Mouse (Mus musculus): Measurements from ENCODE around the gene Fam213b. TPM values are rescaled to one million over a fixed set of nuclear protein-coding genes. Genes with fewer than 3 reads are reported as not detected.

Gene Fam213b
- polyA plus RNA-seq, 1 experiment from 2014 or later, result 64.5 TPM

DNA sequence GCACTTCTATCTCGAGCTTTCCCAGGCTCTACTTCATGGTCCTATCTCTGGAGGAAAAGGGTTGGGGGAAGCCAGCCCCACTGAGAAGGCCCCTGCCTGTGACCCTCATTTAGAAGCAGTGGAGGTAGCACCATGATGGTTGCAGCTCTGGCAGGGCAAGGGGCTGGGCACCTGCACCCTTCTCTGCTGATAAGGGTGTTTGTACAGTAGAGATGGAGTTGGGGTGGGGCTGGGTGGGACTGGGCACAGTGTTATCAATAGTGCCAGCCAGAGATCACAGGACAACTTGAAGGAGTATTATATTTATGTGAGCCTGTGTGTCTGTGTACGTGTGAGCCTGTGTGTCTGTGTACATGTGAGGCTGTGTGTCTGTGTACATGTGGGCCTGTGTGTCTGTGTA, 12.7 kb upstream of the Fam213b start:
- Histone ChIP-seq H3K9ac (ENCODE audit: low read depth, low read length) (no peak overlapping the region), H3K4me3 (ENCODE audit: low read depth, low read length) (no peak overlapping the region), H3K4me2 (ENCODE audit: low read length) (no peak overlapping the region), H3K9me3 (replicated peaks; ENCODE audit: control insufficient read depth, low read length, poor library complexity, severe bottlenecking) (no peaks in the 10 kb centered on the region), H3K36me3 (ENCODE audit: control insufficient read depth, insufficient read depth, low read length) (no peaks in the 10 kb centered on the region), H3K27me3 (ENCODE audit: control insufficient read depth, insufficient read depth, low read depth, low read length) (no peaks in the 10 kb centered on the region), H3K4me1 (ENCODE audit: control insufficient read depth, insufficient read depth, low read length) (no peaks in the 10 kb centered on the region), H3K27ac (ENCODE audit: low read length) (no peak overlapping the region)
- no peak for ATAC-seq
- 79% methylated on average over 2 of the region's 2 CpGs for WGBS

DNA sequence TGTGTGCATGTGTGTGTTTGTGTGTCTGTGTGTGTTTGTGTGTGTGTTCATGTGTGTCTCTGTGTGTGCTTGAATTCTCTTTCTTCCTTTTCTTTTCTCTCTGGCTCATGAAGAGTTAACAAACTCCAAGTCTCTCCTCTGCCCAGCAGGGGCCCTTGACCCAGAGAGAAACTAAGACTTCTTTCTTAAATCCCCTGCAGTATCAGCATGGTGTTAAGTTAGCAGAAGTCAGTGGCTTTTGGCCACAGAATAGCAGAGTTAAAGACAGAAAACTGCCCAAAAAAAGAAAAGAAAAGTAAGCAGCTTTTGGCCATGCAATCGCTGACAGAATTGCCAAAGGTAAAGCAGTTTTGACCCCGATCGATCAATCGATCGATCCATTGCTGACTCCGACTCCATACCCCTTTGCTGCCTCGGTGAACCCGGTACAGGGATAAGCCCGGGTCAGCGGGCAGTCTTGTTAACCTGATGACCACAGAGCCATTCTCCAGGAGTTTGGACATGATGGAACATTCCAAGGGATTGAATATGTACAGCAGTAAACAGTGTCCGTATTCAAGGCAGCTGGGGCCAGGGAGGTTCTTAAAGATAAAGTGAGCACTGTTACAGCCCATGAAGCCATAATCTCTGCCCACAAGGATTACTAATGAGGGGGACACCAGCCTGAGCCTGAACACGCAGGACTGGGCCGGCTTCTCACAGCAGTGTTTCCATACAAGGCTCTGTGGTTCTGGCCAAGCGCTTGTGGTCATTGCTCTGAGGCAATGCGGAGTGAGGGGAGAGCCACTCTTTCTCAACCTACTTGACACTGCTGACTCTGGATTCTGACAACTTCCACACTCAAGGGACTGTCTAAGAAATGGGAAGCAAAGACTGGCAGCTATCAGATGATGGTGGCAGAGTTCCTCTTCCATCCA, 11.9 kb upstream of the Fam213b start:
- H3K4me2 ChIP-seq (ENCODE audit: low read length), result no peak overlapping the region
- ATAC-seq, result no peak
- H3K9me3 ChIP-seq (replicated peaks; ENCODE audit: control insufficient read depth, low read length, poor library complexity, severe bottlenecking), result no peaks in the 10 kb centered on the region
- WGBS, result 11% methylated on average over 15 of the region's 15 CpGs
- no peaks in the 10 kb centered on the region for H3K4me1 ChIP-seq (ENCODE audit: control insufficient read depth, insufficient read depth, low read length)
- H3K27ac ChIP-seq (ENCODE audit: low read length), result no peak overlapping the region
- H3K36me3 ChIP-seq (ENCODE audit: control insufficient read depth, insufficient read depth, low read length), result no peaks in the 10 kb centered on the region
- H3K9ac ChIP-seq (ENCODE audit: low read depth, low read length), result no peak overlapping the region
- no peak overlapping the region for H3K4me3 ChIP-seq (ENCODE audit: low read depth, low read length)
- no peaks in the 10 kb centered on the region for H3K27me3 ChIP-seq (ENCODE audit: control insufficient read depth, insufficient read depth, low read depth, low read length)

GRCm38 (mm10) chr4:154908490-154908889, 9.6 kb upstream of the Fam213b start:
- no peaks in the 10 kb centered on the region for H3K9me3 ChIP-seq (replicated peaks; ENCODE audit: control insufficient read depth, low read length, poor library complexity, severe bottlenecking)
- no peak for ATAC-seq
- 94% methylated on average over 5 of the region's 5 CpGs for WGBS
- no peaks in the 10 kb centered on the region for H3K27me3 ChIP-seq (ENCODE audit: control insufficient read depth, insufficient read depth, low read depth, low read length)
- no peak overlapping the region for H3K9ac ChIP-seq (ENCODE audit: low read depth, low read length)
- no peak overlapping the region for H3K4me3 ChIP-seq (ENCODE audit: low read depth, low read length)
- H3K4me2 ChIP-seq (ENCODE audit: low read length), result no peak overlapping the region
- no peaks in the 10 kb centered on the region for H3K4me1 ChIP-seq (ENCODE audit: control insufficient read depth, insufficient read depth, low read length)
- no peaks in the 10 kb centered on the region for H3K36me3 ChIP-seq (ENCODE audit: control insufficient read depth, insufficient read depth, low read length)
- H3K27ac ChIP-seq (ENCODE audit: low read length), result no peak overlapping the region

DNA sequence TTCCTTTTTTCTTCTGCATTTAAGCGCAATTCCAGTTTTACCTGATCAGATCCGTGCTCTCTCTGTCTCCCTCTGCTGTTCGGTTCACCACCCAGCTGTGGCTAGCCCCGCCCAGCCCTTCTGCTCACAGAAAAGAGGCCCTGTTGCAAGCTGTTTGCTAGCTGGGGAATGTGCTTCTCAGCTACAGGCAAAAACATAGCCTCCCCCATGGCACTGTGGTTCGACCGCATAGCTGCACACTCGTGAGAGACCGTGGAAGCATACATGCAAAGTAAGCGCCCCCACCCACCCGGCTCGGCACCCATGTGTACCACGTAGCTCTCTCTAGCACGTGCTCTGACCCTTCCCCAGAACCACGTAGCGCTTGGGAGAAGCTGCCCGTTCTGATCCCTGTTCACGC, 8.9 kb upstream of the Fam213b start:
- H3K9me3 ChIP-seq (replicated peaks; ENCODE audit: control insufficient read depth, low read length, poor library complexity, severe bottlenecking), result no peaks in the 10 kb centered on the region
- no peak overlapping the region for H3K27ac ChIP-seq (ENCODE audit: low read length)
- 45% methylated on average over 17 of the region's 17 CpGs for WGBS
- H3K4me1 ChIP-seq (ENCODE audit: control insufficient read depth, insufficient read depth, low read length), result no peaks in the 10 kb centered on the region
- peak; percentile 50; the same call in 1 of the 2 replicates for ATAC-seq
- H3K36me3 ChIP-seq (ENCODE audit: control insufficient read depth, insufficient read depth, low read length), result no peaks in the 10 kb centered on the region
- H3K9ac ChIP-seq (ENCODE audit: low read depth, low read length), result 0 out of 2 replicates have a peak overlapping the region, but pooled peaks have one; percentile 38
- no peak overlapping the region for H3K4me3 ChIP-seq (ENCODE audit: low read depth, low read length)
- peak overlapping the region; percentile 2; the same call in 1 of the 2 replicates for H3K4me2 ChIP-seq (ENCODE audit: low read length)
- H3K27me3 ChIP-seq (ENCODE audit: control insufficient read depth, insufficient read depth, low read depth, low read length), result no peaks in the 10 kb centered on the region

GRCm38 (mm10) chr4:154904185-154905071, 5.5 kb upstream of the Fam213b start:
- Histone ChIP-seq H3K4me2 (ENCODE audit: low read length) (peak overlapping the region; percentile 77), H3K9me3 (replicated peaks; ENCODE audit: control insufficient read depth, low read length, poor library complexity, severe bottlenecking) (no peaks in the 10 kb centered on the region), H3K9ac (ENCODE audit: low read depth, low read length) (peak overlapping the region; percentile 44; the same call in 1 of the 2 replicates), H3K36me3 (ENCODE audit: control insufficient read depth, insufficient read depth, low read length) (no peaks in the 10 kb centered on the region), H3K27ac (ENCODE audit: low read length) (no peak overlapping the region), H3K4me1 (ENCODE audit: control insufficient read depth, insufficient read depth, low read length) (no peaks in the 10 kb centered on the region), H3K4me3 (ENCODE audit: low read depth, low read length) (peak overlapping the region; percentile 41), H3K27me3 (ENCODE audit: control insufficient read depth, insufficient read depth, low read depth, low read length) (no peaks in the 10 kb centered on the region)
- peak; percentile 95 for ATAC-seq
- 4% methylated on average over 16 of the region's 16 CpGs for WGBS

DNA sequence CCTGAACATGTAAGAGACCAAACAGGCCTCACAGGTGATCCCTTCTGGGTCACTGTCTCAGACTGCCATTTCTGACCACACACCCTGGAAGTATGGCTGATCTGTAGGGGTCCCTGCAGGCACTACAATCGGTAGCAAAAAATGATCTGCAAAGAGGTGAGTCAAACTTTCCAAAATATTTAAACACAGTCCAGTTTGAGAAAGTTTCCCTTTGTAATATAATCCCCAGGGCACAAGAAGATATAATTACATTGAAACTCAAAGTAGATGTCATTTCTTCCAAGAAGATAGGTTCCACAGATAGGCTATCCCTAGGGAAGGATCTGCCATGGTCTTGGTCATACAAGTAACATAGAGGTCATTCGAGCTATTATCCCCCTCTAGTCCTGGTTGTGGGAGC, 3.4 kb upstream of the Fam213b start:
- 92% methylated on average over 2 of the region's 2 CpGs for WGBS
- Histone ChIP-seq H3K4me2 (ENCODE audit: low read length) (no peak overlapping the region), H3K4me1 (ENCODE audit: control insufficient read depth, insufficient read depth, low read length) (peaks cover 12% of the 10 kb centered on the region), H3K27ac (ENCODE audit: low read length) (no peak overlapping the region), H3K9me3 (replicated peaks; ENCODE audit: control insufficient read depth, low read length, poor library complexity, severe bottlenecking) (no peaks in the 10 kb centered on the region), H3K27me3 (ENCODE audit: control insufficient read depth, insufficient read depth, low read depth, low read length) (no peaks in the 10 kb centered on the region), H3K36me3 (ENCODE audit: control insufficient read depth, insufficient read depth, low read length) (no peaks in the 10 kb centered on the region), H3K9ac (ENCODE audit: low read depth, low read length) (no peak overlapping the region), H3K4me3 (ENCODE audit: low read depth, low read length) (no peak overlapping the region)
- no peak for ATAC-seq

DNA sequence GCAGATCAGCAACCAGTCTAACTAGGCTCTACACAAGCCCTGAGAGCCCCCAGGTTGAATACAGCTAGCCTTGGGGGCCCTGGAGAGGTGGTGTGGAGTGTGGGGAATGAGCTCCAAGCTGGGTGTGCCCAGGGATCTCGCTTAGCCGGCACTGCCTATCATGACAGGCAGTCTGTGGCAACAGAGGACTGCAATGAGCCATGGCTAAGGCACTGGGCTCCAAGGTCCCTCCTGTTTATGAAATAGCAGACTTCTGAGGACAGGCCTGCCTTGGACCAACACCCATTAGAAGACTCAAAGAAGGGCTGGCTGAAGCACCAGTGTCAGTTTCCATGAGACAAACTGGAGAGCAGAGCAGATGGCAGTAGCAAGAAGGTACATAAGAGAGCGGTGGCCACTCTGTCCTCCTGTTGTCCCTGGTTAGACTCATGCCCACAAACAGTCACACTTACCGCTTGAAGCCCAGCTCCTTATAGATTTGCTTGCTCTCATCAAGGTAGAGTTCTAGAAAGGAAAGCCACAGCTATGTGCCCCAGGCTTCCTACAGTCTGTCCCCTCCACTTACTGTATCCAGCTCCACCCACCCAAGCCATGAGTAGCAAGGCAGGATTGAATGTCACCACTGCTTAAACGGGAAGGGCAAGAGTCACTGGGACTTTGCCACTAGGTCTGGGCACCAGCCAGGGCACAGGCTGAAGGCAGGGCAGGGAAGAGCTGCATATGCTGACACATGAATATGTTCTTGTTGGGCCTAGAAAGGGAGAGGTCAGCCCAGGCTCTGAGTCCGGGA, 1.1 kb downstream of the Fam213b start:
- H3K9ac ChIP-seq (ENCODE audit: low read depth, low read length), result peak overlapping the region; percentile 88
- H3K27ac ChIP-seq (ENCODE audit: low read length), result peak overlapping the region; percentile 77
- H3K36me3 ChIP-seq (ENCODE audit: control insufficient read depth, insufficient read depth, low read length), result no peaks in the 10 kb centered on the region
- ATAC-seq, result no peak
- H3K4me3 ChIP-seq (ENCODE audit: low read depth, low read length), result peak overlapping the region; percentile 58
- H3K27me3 ChIP-seq (ENCODE audit: control insufficient read depth, insufficient read depth, low read depth, low read length), result no peaks in the 10 kb centered on the region
- WGBS, result 73% methylated on average over 6 of the region's 6 CpGs
- no peaks in the 10 kb centered on the region for H3K9me3 ChIP-seq (replicated peaks; ENCODE audit: control insufficient read depth, low read length, poor library complexity, severe bottlenecking)
- peaks cover 19% of the 10 kb centered on the region for H3K4me1 ChIP-seq (ENCODE audit: control insufficient read depth, insufficient read depth, low read length)
- H3K4me2 ChIP-seq (ENCODE audit: low read length), result peak overlapping the region; percentile 96

DNA sequence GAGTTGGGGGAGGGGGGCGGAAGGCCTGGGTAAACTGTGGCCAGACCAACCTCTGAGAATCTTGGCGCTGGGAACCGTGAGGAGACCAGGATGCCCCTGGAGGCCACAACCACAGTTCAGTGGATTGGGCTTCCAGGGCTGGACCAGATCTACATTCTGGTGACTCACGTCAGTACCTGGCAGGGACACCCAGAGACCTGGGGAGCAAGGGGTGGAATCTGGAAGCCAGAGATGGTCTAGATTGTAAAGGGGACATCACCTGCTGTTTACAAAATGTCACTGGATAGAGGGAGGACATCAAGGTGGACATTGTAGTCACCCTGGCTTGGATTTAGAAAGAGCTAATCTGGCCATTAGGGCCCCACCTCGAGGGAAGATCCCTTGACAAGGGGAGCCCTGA, 3.4 kb downstream of the Fam213b start:
- no peaks in the 10 kb centered on the region for H3K9me3 ChIP-seq (replicated peaks; ENCODE audit: control insufficient read depth, low read length, poor library complexity, severe bottlenecking)
- H3K4me3 ChIP-seq (ENCODE audit: low read depth, low read length), result no peak overlapping the region
- no peak overlapping the region for H3K9ac ChIP-seq (ENCODE audit: low read depth, low read length)
- H3K27me3 ChIP-seq (ENCODE audit: control insufficient read depth, insufficient read depth, low read depth, low read length), result no peaks in the 10 kb centered on the region
- peaks cover 19% of the 10 kb centered on the region for H3K4me1 ChIP-seq (ENCODE audit: control insufficient read depth, insufficient read depth, low read length)
- no peaks in the 10 kb centered on the region for H3K36me3 ChIP-seq (ENCODE audit: control insufficient read depth, insufficient read depth, low read length)
- WGBS, result 80% methylated on average over 5 of the region's 5 CpGs
- no peak overlapping the region for H3K4me2 ChIP-seq (ENCODE audit: low read length)
- no peak for ATAC-seq
- H3K27ac ChIP-seq (ENCODE audit: low read length), result no peak overlapping the region

Data from midbrain, embryonic 16.5 days (tissue).